9 mouse cellular contexts compared by ENCODE assay signal in the genomic region with DNA sequence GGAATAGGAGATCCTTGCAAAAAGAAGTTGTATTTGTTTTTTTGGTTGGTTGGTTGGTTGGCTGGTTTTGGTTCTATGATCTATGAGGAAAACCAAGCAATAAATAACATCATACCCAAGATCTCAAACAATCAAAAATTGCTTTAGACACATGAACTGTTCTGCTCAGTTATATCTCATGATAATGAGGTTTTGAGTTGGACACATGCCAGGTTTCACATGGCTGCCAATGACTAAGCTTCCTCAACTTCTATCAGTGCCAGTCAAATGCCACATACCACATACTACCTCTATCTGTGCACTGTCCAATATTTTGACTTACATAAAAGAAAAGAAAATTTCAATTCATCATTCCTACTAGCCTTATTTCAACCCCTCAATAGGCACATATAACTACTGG.
DNase-seq lines count a peak whose midpoint lies in the region; ATAC-seq lines count a peak whose summit lies in the region.
"Had no signal": no experiment of that assay in that cellular context is flagged by ENCODE, and none has a peak within 500 bp of the region (broad histone marks: within the 10 kb centered on the region; RNA-seq: fewer than 3 reads in every experiment).

No protein-coding gene starts in this region.

- peak overlapping the region; percentile 37 for H3K4me2 ChIP-seq in neural tube, embryonic 11.5 days (ENCODE audit: low read depth)
- H3K4me2 ChIP-seq in limb, embryonic 13.5 days (replicated peaks): peak overlapping the region; percentile 39

- no peak for ATAC-seq in neural tube, embryonic 11.5 days (ENCODE audit: insufficient read depth, low FRiP score, low TSS enrichment)
- ATAC-seq in limb, embryonic 13.5 days (ENCODE audit: low FRiP score, low read depth): no peak
- no peak for ATAC-seq in cerebellum, adult (ENCODE audit: insufficient number of reproducible peaks, low FRiP score, low TSS enrichment)

- no peak overlapping the region for H3K27ac ChIP-seq in neural tube, embryonic 11.5 days (ENCODE audit: low read depth, low read length)
- H3K27ac ChIP-seq in limb, embryonic 13.5 days: no peak overlapping the region

- peak overlapping the region; percentile 1; the same call in 1 of the 2 replicates for H3K4me3 ChIP-seq in neural tube, embryonic 11.5 days (ENCODE audit: low read depth, low read length)
- no peak overlapping the region for H3K4me3 ChIP-seq in limb, embryonic 13.5 days
- H3K4me3 ChIP-seq: megakaryocyte, embryonic 14.5 days had no signal

- H3K36me3 ChIP-seq in neural tube, embryonic 11.5 days (ENCODE audit: control insufficient read depth, insufficient read depth, low read length): peaks cover 2% of the 10 kb centered on the region; the same call in 1 of the 2 replicates
- peaks cover 7% of the 10 kb centered on the region for H3K36me3 ChIP-seq in limb, embryonic 13.5 days

- no peaks in the 10 kb centered on the region; the same call in 1 of the 2 replicates for H3K4me1 ChIP-seq in neural tube, embryonic 11.5 days (ENCODE audit: control insufficient read depth, insufficient read depth, low read length)
- peaks cover 21% of the 10 kb centered on the region for H3K4me1 ChIP-seq in limb, embryonic 13.5 days

- DNase-seq in adrenal gland, postnatal 10 days: peak; percentile 35
- no peak for DNase-seq in adrenal gland, adult 18-20 months (ENCODE audit: low spot score in 2 of 2)
- DNase-seq in neural tube, embryonic 11.5 days (ENCODE audit: low spot score): no peak
- DNase-seq in neural tube, embryonic 10.5 days (ENCODE audit: extremely low spot score, low spot score): no peak
- DNase-seq in retina, postnatal 1 day: peak; percentile 64
- DNase-seq in thymus, postnatal 14 days: no peak

- no peak overlapping the region for H3K9ac ChIP-seq in neural tube, embryonic 11.5 days (ENCODE audit: low read length)
- H3K9ac ChIP-seq in limb, embryonic 13.5 days: no peak overlapping the region

- no peaks in the 10 kb centered on the region for H3K9me3 ChIP-seq in neural tube, embryonic 11.5 days (ENCODE audit: control insufficient read depth, low read length)
- no peaks in the 10 kb centered on the region for H3K9me3 ChIP-seq in limb, embryonic 13.5 days
- H3K9me3 ChIP-seq: megakaryocyte, embryonic 14.5 days had no signal

- H3K27me3 ChIP-seq in neural tube, embryonic 11.5 days (ENCODE audit: control insufficient read depth, insufficient read depth, low read length): no peaks in the 10 kb centered on the region
- no peaks in the 10 kb centered on the region for H3K27me3 ChIP-seq in limb, embryonic 13.5 days
- H3K27me3 ChIP-seq: megakaryocyte, embryonic 14.5 days had no signal

Comparison
In these comparisons a context has a peak if more than half of its experiments do, and no peak if none do; other contexts are left out.
1. DNase-seq: peak in adrenal gland, postnatal 10 days (single experiment) and retina, postnatal 1 day (single experiment); none in adrenal gland, adult 18-20 months (0 of 2), neural tube, embryonic 11.5 days (single experiment), neural tube, embryonic 10.5 days (single experiment) and thymus, postnatal 14 days (single experiment).